Mouse (Mus musculus) cerebellum, adult 8-10 months (tissue): ENCODE data around the gene Gm5105.

Experiments used
- DNase-seq: peaks from one replicate; pipeline ENCODE4 v3.0.0; 2022

Gene Gm5105

DNA sequence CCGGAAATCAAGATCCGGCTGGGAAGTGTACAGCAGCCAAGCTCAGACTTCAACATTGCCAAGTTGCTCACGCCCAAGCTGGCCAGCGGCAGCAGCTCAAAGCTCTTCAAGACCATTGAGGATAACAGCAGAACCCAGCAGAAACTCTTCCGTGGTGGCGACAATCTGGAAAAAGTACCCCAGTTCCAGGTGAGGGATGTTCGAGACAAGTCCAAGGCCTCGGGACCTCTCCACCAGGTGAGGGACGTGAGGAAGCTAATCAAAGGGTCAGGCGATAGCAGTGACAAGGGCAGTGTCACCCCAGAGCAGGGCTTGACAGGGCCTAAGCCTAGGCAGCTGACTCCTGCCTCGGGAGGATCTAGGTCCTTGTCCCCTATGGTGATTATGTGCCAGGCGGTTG is 915 bp upstream of the Gm5105 start:
- DNase-seq: no peak

DNA sequence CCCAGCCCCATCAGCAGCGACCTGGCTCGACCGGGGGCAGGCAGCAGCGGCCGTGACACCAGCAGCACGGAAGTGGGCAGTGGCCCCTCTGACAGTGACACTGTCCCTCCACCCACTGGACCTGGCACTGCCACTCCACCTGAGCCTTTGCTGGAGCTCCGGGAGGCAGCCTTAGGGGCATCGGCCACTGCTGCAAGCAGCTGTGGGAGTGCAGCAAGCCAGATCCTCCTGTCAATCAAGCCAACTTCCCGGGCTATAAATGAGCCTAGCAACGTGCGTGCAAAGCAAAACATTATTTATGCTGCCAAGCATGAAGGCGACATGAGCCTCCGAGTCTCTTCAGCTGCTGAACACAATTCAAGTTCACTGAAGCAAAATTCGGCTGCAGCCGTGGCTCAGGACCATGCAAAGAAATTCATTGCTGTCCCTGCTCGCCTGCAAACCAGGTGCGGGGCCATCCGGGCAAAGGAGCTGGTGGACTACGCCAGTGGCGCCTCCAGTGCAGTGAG is 786 bp downstream of the Gm5105 start:
- peak; percentile 30 for DNase-seq

DNA sequence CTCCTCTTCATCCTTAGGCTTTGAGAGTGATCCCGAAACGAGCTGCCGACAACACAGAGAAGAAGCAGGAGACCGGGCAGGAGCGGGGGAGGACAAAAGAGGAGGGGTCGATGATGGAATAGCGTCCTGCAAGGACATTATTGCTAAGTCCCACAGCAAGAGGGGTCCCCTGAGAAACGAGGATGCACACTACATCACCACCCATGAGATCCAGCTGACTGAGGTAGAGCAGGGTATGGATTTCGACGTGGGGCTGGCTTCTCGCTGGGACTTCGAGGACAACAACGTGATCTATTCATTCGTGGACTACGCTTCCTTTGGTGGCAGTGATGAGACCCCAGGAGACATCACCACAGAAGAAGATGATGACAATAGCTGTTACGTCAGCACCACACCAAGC is 1.3 kb downstream of the Gm5105 start:
- no peak for DNase-seq

DNA sequence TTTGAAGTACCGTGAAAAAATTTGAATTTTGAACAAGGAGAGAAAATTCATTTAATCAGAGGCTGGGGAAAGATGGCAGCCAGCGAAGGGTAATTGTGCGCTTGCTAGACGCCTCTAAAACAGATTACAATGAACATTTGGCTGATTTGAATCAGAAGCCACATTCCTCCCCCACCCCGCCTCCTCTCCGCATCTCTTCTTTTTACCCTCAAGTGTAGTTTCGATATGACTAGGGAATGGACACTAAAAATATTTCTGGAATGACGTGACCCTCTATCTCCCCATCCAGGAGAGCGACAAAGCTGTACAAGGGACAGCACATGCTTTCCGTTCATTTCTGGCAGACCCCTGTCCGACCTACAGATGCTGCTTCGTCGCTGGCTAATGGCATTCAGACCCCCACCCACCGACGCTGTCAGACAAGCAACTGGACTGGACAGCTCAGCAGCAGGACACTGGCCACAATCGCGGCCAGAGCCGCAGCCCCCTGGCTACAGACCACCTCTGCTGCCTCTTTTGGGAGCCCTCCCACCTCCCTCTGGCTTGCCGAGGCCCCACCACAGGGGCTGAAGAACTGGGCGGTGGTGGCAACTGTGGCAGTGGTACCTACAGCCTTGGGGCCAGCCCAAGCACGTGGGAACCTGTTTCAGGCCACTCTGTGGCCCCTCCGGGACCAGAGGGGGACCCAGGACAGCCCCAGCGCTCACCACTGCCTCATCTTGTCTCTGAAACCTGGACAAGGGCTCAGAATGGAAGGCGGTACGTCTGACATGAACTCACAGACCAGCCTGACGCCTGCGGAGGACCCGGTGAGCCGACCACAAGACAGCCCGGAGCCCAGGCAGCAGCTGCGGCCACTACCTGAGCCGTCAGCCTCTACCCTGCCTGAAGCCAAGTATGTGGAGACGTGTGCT is 2.2 kb downstream of the Gm5105 start, which contains the start of gene 1110002E22Rik:
Gene 1110002E22Rik, plus strand, starts transcription at position 321 of the 914 bp plus-strand sequence.
- DNase-seq: no peak

DNA sequence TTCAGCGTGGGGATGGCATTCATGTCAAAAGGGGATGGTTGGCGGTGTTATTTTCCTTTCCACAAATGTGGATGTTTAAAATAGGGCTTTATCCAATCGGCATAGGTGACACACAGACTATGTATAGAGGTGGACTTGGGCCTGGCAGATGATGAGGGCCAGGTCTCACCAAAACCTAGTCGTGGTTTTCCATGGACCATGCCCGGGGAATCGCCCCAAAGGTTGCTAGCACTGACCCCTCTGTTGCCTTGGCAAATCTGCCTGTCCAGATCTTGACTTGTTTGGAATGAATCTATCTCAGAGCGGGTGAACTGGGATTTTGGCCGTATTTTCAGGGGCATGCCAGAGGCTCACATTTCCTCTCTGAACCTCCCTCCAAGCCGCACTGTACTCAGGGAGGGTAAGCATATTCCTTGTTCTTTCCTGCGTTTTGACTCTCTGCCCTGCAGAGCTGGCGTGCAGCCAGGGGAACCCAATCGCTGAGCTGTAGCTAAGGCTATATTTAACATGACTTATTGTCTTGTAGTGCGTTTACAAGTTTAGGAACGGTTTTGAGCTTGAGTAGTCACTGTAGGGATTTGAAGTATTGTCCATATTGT is 3.4 kb downstream of the Gm5105 start:
- peak; percentile 37 for DNase-seq

DNA sequence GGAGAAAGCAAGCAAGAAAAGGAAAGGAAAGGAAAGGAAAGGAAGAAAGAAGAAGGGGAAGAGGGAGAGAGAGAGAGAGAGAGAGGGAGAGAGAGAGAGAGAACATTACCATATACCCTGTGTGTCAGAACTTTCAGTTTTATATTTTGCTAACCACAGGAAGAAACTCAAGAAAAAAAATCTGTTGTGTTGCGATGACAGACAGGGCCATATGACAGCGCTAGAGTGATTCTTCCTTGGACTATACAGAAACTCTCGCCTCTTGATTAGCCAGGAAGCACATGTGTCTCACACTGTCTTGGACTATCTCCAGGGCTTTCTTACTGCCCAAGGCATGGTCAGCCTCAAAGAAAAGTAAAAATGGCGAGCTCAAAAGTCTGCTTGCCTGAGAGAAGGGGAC is 4.5 kb downstream of the Gm5105 start:
- no peak for DNase-seq

DNA sequence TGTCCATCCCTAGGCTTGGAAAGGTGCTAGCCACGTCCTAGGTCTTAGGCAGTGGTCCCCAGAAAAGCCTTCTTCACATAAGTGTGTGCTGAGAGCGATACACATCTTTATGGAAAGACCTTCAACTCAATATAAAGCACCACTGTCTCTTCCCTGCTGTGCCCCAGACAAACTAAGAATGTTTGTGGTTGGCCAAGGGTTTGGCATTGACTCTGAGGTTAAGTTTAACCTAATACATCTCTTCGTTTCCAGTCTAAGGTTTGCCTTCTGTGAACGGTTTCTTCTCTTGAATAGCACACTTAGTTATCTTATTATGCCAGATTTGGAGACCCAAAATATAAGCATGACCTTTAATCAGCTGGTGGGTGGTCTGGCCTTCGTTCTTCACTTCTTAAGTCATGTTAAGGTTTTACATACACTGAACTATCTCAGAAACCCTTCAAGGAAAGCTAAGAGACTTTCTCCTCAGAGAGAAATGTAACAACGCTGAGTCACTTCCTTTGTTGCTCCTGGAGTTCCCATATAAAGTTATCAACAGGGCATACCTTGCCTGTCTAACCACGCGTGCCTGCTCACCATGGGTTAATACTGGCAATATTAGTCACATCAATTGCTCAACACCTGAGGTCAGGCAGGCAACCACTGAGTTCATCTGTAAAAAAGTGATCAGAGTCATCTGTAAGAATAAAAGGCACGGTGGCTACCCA is 5.8 kb downstream of the Gm5105 start:
- no peak for DNase-seq

DNA sequence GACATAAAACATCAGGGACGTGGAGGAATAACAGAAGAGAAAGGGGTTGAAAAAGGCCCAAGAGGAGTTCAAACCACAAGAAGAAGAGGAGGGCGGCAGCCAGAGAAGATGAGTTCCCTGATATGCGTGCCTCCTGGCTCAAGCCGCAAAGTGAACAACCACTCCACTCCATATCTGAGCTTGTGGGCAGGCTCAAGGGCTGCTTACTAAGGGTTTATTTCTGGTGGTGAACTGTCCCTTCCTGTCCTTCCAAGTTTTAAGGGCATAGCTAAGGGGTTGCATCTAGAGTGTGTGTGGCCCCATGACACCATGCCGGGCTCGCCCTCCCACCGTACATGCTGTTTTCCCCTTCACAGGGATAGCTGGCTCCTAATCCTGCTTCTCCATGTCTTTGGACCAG is 6.8 kb downstream of the Gm5105 start:
- DNase-seq: no peak

DNA sequence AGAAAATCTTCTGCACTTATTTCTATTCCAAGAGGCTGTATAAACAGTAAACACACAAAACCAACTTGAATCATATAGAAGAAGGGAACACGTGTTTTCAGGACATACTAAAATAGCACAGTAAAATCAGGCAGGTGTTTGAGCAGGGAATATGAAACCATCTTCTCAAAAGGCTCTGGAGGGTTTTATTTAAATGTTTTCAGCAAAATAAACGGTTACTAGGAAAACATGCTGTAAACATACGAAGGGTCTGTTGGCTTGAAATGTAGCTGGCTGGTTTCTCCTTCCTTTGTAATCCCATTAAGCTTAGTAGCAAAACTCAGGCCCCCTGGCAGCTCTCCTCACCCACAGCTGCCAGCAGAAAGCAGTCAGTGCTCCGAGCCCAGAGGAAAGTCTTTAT is 9.0 kb downstream of the Gm5105 start:
- DNase-seq: no peak

DNA sequence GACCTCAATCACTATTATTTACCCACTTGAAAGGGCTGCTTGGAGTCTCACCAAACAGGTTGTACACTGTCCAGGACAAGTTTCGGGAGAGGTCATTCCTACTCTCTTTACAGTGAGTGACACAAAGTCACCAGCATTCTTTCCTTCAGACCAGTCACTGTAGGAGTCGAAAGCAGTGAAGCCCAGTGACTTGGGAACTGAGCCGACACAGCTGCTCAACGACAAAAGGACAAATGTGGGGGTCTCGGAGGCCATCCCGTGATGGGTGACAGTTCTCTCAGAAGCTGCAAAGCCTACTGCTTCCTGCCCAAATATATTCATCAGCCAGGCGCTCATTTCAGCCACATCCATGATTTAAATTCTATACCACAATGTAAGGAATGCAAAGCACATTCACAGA is 10.2 kb downstream of the Gm5105 start:
- DNase-seq: no peak

DNA sequence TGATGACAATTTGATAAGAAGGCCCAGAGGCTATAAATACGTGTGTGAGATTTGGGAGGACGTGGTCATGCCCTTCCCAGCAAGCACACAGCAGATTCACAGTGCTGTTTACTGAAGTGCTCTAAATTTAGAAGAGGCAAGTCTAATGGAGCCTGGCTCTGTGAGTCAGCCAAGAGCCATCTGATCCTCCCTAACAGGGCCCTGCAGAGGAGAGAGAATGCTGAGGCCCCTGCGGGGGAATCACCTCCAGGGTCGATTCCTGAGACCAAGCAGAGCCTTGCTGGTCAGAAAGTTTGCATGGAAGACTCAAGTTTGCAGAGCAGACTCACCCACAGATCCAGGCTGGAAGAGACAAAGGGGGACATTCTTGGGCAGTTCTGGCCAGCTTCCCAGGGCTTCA is 13.2 kb downstream of the Gm5105 start:
- no peak for DNase-seq

DNA sequence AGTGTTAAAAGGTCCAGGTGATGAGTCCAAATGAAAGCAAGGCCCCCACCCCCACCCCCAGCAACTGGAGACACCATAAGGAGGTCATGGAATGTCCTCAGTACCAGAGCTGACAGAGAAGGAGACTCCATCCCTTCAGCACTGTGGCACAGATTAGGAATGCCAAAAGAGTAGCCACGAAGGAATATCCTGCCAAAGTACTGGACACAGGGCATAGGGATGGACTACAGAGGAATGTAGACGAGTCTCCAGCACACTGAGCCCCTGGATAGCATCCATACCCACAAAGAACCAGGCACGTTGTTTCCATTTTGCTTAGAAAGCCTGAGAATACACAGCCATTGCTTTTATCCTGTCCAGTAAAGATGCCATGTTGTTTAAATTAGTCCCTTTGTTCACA is 15.8 kb downstream of the Gm5105 start:
- DNase-seq: no peak

DNA sequence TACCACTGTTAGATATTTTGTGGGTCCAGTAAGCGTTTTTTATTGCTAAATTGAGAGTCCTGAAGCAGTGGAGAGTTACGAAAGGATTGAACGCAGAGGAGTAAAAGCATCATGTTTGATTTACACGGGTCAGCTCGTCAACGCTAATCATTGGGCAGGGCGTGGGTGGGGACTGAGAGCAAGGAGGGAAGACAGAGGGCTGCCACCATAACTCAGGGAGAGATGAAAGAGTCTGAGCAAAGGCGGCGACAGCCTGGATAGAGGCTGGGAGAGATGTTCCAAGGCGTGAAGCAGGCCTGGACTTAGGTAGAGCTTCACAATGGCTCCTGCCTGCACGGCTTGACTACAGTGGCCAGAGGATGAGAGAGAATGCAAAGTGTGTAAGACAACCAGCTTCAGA is 16.4 kb downstream of the Gm5105 start:
- no peak for DNase-seq

DNA sequence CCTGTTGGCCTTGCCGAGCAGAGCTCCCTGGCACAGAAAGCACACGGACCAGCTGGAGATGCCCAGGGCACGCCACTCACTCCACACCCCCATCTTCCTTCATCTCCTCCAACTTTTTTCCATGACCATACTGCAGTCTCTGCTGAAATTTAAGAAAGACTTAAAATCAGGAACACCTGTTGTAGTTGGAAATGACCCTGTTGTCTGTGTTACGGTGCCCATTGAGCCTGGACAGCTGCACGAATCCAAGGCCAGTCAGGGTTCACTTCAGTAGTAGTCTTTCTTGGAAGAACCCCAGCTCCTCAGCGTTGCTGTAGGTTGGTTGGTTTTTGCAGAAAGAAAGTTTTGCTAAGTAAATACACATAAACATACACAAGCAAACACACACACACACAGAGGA is 17.6 kb downstream of the Gm5105 start:
- no peak for DNase-seq

DNA sequence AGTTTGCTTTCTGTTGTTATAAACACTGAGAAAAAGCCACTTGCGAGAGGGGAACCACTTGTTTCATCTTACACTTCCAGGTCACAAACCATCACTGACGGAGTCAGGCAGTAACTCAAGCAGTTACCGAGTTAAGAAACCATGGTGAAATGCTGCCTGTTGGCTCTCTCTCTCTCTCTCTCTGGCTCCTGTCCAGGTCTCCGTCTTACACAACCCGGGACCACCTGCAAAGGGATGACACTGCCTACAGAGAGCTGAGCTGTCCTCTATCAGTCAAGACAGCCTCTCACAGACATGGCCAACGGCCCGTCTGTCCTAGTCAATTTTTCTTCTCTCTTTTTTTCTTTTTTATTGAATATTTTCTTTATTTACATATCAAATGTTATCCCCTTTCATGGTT is 23.9 kb downstream of the Gm5105 start:
- DNase-seq: no peak

DNA sequence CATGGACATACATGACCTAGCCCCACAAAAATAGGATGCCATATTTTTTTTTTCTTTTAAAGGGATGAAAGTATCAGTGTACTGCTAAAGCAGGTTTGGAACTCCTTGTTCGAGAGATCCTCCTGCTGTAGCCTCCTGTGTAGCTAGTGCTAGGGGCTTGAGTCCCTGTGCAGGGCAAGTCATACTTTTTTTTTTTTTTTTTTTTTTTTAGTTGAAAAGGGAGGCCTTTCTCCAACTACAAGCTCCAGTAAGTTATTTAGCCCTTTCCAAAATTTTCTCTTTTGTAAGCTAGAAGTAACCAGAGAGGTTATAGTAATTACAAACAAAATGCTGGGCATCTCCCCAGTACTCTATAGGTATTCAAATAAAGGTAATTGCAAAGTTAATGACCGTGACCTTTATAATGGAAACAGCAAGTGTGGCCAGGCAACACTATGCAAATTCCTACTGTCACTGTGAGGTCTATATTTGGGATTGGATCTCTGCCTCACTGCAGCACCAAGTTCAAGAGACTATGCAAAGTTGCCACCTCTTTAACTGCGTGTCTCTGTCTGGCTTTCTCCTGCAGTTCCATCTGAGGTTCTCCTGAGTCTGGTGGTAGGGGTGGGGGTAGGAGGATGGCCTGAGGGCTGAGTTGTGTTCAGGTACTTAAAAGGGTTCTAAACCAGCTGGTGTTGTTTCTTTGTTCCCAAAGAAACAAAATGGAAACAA is 25.4 kb downstream of the Gm5105 start:
- no peak for DNase-seq

DNA sequence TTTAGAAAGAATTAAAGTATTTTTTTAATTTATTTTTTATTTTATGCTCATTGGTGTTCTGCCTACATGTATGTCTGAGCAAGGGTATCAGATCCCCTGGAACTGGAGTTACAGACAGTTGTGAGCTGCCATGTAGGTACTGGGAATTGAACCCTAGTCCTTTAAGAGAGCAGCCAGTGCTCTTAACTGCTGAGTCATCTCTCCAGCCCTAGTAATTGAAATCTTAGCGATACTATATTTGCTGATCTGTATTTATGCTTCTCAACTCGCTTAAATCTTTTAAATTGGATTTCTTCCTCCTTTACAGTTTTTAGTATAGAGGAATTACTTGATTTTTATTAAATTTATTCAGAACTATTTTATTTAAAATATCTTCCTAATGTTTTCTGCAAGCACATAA is 26.2 kb downstream of the Gm5105 start:
- DNase-seq: no peak

DNA sequence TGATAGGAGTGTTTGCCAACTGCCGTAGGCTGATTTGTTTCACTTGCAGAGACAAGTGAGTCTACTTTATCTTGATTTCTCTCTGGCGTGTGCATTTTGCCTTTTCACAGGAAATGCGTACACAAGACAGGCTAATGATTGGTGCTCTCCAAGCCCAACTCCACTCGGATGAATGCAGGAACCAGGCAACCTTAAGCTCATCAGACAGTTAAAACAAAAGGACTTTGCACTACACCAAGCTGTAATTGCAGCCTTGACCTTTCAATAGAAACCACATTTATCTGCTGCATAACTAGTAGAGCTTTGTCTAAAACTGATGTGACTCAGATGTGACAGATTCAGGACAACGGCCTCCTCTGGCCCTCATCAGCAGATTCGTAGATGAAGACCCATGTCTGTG is 33.2 kb downstream of the Gm5105 start:
- no peak for DNase-seq

DNA sequence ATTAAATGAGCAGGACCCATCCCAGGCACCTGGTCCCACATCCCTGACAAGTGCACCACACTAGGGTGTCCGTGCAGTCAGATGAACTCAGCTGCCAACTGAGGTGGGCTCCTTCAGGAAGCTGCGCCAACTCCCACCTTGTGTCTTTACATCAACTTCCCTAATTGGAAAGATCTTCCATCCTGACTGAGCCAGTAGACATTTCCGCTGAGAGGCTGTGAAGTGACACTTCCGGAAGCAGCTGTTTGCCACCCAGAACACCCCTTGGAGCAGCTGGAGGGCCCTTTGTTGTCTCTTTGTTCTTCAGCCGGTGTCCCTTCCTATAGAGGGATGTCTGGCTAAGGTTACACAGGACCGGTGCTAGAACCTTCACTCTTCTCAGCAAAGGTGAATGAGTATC is 36.6 kb downstream of the Gm5105 start:
- DNase-seq: no peak

DNA sequence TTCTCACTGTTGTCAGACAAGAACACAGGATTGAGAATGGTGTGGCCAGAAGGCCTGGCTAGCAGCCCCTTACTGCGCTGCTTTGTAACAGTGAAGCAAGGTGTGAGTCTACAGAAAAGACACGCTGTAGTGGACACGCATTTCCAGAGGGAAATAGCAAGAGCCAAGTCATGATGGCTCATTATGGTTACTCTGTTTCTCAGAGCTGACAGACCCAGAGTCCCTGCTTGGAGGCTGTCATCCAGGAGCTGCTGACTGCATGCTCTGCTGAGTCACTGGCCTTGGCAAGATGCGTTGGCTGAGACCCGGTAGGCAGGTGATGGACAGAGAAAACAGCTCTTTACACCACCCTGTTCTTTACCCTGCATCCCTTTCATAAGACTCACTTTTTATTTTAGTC is 37.8 kb downstream of the Gm5105 start:
- peak; percentile 78 for DNase-seq

DNA sequence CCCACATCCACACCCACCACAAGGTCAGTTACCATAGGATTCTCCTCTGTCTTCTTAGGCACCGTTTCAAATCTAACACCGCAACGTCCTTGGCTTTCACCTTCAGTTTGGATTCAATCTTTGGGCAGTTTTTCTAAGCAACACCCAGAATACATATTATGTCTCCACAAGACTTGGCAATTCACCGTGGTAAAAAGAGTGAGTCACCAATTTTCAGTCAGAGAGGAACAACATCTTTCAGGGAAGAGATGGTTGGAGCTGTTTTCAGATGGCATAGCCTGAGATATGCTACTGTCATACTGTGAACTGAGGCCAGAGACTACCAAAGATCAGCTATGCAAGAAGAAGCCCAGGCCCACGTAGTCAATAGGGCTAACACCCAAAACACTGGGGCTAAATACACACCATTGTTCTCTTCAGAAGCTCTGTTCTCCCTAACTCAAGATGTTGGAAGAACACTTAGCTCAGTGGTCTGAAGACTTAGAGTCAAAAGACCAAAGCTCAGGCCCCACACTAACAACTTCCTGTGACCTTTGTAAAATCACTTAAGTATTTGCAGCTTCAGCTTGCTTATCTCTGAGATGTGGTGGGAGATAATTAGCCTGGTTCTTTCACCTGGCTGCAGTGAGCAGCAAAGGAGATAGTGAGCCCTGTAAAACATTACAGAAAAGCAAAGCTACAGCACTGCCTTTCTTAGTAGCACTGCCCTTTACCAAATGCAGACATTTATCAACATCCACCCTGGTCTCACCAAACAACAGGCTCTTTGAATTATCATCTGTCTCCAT is 39.4 kb downstream of the Gm5105 start:
- DNase-seq: no peak

DNA sequence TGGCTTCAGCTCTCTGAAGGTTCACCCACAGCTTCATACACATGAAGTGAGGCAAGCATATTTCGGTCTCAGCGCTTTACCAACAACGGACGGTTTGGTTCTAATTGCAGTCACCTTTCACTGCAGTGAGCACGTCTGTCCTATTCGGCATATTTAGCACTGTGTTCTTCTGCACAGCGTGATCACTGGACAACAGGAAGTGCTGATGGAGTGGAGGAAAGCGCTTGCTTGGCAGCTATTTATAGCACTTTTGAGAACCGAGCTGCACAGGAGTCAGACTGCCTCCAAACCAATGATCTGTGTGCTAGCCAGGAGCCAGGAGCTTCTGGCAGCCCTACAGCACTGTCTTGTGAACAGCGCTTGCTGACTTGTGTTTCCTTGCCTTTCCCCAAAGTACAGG is 40.9 kb downstream of the Gm5105 start:
- DNase-seq: peak; percentile 83
